Mouse (Mus musculus) layer of hippocampus, postnatal 14 days (tissue): Measurements from ENCODE around the gene Crisp4. TPM values are rescaled to one million over a fixed set of nuclear protein-coding genes. Genes with fewer than 3 reads are reported as not detected.
A peak's percentile ranks its signal among the peaks of the same experiment; 100 is the strongest.

Source experiments
- DNase-seq, 2 experiments: peaks; one replicate each; pipeline ENCODE4 v3.0.0; 2021 to 2022; ENCODE audit warnings: low spot score in 2 of 2, mixed read lengths in 1 of 2
- long read RNA-seq, 2 experiments: library from polyadenylated mRNA; stranded (forward); transcript quantifications; one replicate each; pipeline ENCODE4 v2.0.0; 2021
- total RNA-seq, 2 experiments: library from RNA; stranded (reverse); gene quantifications; 2 replicates each; pipeline ENCODE4 v1.2.3; 2021

Gene Crisp4
- not detected for total RNA-seq
- long read RNA-seq, experiment 1, result 0 reads
- long read RNA-seq, experiment 2, result 0 reads

DNA sequence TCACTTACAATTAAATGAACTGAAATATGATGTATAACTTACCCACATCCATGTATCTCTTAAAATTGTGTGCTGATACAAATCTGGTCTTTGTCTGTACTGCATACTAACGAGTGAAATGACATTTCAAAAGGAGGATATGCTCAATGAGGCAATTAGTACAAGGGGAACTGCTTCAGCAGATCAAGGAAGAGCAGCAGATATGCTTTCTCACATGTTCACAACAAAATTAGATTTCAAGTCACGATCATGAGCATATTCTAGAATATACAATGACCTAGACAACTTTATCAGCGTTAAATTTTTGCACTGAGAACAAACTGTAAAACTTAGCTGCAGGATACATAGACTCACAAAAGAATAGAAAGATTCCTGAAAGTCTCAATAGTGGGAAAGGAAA lies at the start of gene Crisp4:
Gene Crisp4 (minus strand): TSS at position 101 of the 400 bp plus-strand sequence.
- DNase-seq, result peak in 1 of 2 experiments; percentile 6

DNA sequence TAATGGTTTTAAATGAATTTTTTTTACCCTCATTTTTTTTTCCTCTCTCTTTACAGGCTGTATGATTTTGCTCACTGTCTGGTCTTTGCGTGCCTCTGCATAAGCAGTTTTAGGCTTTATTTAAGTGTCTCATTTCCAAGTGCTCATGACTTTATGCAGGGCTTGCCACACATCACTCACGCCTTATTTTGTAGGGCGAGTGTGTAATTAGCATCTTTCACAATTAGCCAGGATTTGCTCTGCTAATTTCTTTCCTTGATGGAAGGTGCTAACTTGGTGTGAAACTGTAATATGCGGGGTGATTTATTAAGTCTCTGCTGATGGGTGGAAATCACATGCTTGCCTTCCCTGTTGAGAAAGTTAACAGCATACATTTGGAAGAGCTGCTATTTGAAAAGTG lies 46.0 kb upstream of the Crisp4 start:
- no peak for DNase-seq

DNA sequence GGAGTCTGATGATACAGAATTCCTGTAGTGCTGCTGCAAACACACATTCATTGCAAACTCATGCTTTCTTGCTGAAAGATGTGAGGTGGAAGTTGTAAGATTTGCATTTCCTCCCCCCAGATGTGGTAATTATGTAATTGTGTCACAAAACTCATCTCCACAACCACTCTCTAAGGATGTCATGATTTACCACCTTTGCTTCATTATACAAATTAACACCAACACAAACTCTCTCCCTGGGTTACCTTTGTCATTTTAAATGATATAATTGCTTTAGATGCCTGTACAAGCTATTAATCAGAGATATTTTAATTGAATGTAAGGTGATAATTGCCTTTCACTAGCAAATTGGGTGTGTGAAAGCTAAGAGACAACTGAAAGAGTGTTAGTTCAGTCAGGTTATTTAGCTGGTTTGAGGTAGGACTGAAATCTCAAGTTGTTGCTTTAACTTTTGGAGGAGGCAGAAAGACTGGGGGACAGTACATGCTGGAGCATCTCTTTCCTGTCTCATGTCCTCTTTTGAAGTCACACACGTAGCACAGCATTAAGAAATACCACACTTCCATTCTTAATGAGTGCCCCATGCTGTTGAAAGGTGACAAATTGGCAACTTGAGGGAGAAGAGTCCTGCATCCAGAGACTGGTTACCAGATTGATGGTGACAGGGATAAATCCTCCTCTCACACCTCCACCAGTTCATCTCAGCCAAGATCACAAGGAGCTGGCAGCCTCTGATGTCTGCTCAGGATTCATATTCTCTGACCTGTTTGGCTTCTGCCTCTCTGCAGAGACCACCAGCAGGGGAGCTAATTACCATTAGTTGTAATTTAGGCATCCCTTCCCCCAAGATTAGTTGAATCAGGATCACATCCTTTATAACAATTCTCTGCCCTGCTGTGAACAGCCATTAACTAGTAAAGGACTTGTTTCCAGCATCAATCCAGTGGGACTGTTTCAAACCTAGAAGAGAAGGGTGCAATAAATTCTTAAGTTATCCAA lies 45.3 kb upstream of the Crisp4 start:
- no peak for DNase-seq

DNA sequence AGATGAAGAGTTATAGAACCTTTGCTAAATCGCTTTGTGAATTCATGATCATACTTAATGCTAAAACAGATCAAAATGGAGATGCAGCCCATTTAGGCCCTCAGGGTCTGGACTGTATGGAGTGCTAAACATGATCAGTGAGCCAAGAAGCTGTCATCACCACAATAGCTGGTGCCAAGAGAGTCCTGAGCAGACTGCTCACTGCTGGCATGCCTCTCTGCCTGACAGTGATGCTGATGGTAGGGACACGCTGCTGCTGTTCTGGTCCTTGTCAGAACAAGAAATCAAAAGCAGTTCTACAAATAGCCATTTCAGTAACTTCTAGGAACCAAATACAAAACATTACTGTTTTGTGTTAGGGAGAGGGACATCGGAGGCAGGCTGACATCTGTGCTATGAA lies 35.5 kb upstream of the Crisp4 start:
- DNase-seq, result peak; percentile 30 to 74

DNA sequence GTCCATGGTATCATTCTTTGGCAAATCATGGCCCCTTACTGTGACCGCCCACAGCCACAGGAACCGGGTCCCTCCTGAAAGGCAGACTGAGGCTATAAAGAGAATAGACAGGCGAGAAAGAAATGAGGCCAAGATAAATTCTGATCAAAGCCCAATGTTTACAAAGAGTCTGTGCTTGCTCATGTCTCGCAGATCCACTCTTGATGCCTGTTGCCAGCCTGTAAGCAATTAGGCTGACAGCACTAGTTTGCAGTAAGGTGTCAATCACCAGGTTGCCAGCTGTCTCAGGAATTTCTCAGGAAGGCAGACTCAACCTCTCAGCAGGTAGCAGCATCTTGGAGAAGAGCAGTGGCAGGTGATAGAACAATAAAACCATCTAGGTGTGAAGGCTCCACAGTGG lies 24.9 kb upstream of the Crisp4 start:
- DNase-seq, result no peak

DNA sequence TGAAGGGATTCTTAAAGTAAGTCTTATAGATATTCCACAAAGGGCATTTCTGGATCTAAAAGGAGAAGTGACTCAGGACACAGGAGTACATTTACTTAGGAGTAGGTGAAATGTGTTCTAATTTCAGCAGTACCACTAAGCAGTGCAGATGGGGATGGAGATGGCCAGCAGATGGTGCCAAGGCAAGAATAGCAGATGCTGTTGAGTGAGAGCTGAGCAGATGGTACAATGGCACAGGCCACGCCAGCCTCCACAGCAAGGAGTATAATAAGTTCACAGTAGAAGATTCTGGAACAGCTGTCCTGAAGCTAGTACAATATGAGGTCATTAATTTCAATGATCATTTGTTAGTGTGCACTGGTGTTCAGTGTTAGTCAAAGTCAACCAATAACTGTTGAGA lies 22.6 kb upstream of the Crisp4 start:
- peak; percentile 39 to 71 for DNase-seq

DNA sequence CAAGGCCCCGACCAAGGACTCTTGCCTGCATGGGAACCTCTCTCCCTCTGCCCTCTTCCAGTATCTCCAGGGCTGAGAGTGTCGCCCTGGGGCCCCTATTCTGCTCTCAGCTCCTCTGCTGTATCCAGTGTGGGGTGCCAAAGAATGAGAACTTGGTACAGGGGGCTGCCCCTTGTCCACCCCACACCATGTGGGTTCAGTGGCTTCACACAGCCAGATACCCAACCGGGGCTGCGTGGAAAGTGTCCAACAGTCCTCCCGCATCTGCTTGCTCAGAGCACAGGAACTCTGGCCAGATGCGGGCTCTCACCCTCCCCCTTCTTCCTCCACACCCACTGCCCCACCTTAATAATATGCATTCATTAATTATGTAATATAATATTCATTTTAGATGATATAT lies 13.4 kb upstream of the Crisp4 start:
- DNase-seq, result no peak

DNA sequence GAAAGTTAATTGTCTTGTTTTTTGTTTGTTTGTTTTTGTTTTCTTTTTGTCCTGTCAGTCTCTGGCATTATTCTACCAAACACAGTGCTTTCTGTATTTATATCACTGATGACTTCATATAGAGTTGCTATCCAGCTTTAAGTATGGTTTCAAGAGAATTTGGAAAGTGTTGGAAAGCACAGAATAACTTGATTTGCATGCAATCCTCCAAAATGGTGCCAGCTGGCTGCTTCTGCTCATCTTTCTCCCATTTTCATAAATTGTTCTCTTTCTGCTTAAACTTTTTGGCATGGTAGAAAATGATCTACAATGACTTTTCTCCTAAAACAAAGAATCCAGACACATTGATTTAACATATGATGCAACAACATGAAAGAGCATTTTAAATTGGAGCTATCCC lies 2.5 kb upstream of the Crisp4 start:
- peak in 1 of 2 experiments; percentile 49 for DNase-seq

DNA sequence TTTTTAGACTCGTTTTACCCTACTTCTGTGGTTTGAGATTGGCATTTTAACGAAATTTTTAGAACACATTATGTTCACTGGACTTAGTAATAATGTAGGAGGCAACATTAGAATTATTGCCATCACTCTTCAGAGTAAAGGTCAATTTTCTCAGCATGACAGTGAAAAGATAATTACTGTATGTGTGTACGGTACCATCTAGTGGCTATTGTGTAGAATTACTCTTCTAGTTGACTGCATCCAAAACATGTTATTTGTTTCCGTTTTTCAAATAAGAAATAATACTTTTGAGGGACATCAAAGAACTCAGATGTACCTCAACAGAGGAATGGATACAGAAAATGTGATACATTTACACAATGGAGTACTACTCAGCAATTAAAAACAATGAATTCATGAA lies 14.0 kb downstream of the Crisp4 start:
- DNase-seq, result no peak

DNA sequence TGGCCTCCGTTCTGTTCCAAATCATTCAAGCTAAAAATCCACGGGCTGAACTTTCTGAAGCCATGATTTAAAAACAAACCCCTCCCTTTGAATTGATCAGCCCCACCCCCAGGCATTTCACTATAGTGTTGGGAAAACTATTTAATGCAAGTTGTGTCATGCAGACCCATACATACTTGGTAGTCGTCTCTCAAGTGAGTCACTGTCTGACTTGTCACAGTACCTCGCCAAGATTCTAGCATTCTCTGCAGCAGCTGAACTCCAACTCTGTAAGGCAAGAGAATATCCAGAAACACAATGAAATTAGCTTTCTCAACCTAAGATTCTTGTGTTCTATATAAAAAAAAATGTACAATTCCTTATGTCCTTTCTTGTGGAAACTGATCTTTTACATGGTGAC lies 15.7 kb downstream of the Crisp4 start:
- DNase-seq, result no peak

DNA sequence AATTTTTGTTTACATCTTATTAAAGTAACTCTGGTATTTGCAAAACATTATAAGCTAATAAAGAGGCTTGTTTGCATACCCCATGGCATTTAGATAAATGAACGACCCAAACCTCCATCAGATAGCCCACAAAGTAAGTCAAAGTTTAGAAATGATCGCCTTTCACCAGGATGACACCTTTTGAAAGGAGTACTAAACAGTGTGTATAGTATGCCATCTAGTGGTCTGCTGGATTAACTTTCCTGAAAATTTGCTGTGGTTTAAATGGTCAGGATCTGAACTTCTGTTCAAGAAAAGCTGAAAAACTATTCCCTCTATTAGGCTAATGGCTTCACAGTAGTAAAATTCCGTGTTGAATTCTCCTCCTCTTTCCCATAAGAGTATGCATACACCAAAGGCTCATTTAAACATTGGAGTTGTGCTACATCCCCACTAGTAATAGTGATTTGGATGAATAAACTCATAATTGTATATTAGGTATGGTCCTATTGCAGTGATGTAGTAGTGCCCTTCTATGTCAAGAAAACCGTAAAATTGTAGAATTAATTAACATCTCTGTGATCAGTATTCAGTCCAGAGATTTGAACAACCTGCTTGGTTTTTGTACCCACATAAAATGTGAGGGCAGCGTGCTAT lies 38.9 kb downstream of the Crisp4 start:
- DNase-seq, result peak in 1 of 2 experiments; percentile 43

DNA sequence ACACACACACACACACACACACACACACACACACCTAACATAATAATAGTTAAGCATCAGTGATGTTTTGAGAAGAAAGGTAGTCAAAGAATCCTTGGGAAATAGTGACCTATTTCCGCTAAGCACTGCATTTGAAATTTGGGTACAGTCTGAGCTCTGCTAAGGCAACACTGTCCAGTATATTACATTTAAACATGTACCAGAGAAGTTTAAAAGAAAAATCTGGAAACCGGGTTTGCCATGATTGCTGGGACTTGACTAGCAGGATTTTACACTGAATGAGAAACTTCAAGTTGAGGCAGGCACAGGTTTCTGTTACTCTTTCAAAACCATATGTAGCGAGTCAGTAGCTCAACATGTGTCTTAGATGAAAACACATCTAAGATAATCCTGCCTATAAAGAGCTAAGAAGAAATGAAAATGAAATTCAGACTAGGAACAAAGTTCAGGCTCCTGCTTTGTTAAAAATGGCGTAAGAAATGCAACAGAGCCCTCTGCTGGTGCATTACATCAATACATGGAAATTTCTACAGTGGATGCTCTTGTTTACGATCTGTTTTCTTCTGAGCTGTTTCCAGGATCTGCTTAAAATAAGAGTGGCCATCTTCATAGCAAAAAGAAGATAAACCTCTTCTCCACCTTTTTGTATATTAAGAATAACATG lies 39.7 kb downstream of the Crisp4 start:
- DNase-seq, result peak in 1 of 2 experiments; percentile 57

DNA sequence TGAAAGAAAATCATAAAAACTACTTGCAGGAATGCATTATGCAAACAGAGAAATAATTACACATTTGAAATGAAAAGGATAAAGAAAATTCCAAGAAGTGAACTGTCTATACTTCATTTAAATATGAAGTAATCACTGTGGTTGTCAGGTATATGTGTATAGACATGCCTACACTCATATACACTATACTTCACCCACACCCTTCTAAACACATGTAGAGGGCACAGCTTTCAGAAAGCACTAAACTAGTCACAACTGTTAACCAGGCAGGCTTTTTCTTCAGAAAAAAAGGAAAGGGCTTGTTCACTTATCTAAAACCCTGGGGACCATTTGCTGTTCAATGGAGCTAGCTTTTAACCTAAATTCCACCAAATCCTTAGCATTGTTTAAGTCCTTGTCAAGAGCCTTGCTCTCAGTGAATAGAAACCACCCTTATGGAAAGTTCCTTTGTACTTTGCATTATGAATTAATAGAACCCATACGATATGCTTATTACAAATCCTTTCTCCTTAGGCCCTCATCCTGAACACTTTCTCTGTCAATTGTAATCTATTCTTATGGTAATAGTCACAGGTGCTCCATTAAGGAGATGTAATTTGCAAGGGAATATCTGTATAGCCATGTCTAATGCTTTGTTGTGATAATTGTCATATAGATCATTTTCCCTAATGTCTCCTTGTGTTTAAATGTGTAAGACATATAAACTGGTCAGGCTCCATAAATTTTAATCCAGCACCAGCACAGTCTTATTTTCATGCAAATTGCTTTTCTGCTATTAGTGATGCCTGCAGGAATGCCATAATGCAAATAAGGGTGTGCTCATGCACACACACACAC lies 40.5 kb downstream of the Crisp4 start:
- no peak for DNase-seq

Other genes starting within 250 kb of the Crisp4 start
- not detected for gene Defb18, start 91.5 kb upstream of the Crisp4 start, total RNA-seq
- gene Defb41, start 119.2 kb upstream of the Crisp4 start, total RNA-seq, result not detected